Mouse (Mus musculus) left cerebral cortex, postnatal 4 days (tissue): ENCODE measurements around the gene Olfr503. TPM values are rescaled to one million over a fixed set of nuclear protein-coding genes. Genes with fewer than 3 reads are reported as not detected.
"Not testable (repeated sequence)": the region's sequence is repeated elsewhere in the genome, so short reads cannot be mapped to it uniquely, and the experiment has no call there.

ENCODE experiments used
- DNase-seq: peaks from one replicate; pipeline ENCODE4 v3.0.0-alpha.2; 2022
- intact Hi-C: fragments of 180-260 bp; cut with DNase I; formaldehyde crosslinking; loops from one replicate; pipeline ENCODE4 v1.15.1; 2025
- total RNA-seq, 2 experiments: library from RNA; stranded (reverse); gene quantifications; 2 replicates each; pipeline ENCODE4 v1.2.3; 2021

Gene Olfr503
- not detected for total RNA-seq

GRCm38 (mm10) chr7:108544227-108544626 lies at the start of gene Olfr503:
Gene Olfr503 (plus strand): TSS chr7:108544527.
- intact Hi-C loops, DNase-seq: not testable (repeated sequence)

- intact Hi-C loops = no loop called here
- DNase-seq = no peak
Measured at GRCm38 (mm10) chr7:108524965-108525364, 19.4 kb upstream of the Olfr503 start, which contains the start of gene Olfr502. Gene Olfr502 (minus strand): TSS chr7:108525065.

GRCm38 (mm10) chr7:108542416-108542815 lies 1.9 kb upstream of the Olfr503 start:
- intact Hi-C loops = no loop called here
- DNase-seq = no peak

GRCm38 (mm10) chr7:108565693-108566092 lies 21.4 kb downstream of the Olfr503 start, which contains the start of gene Olfr504:
Gene Olfr504 (minus strand): TSS chr7:108565793.
- no peak for DNase-seq
- intact Hi-C loops = no loop called here

- intact Hi-C loops = no loop called here
- no peak for DNase-seq
Measured at GRCm38 (mm10) chr7:108589797-108590196, 45.5 kb downstream of the Olfr503 start.

Other genes starting within 250 kb of the Olfr503 start
- not detected for gene Olfr491, start 231.1 kb upstream of the Olfr503 start, total RNA-seq
- gene Olfr492, start 220.9 kb upstream of the Olfr503 start, total RNA-seq = not detected
- gene Olfr493, start 197.5 kb upstream of the Olfr503 start, total RNA-seq = not detected
- not detected for gene Olfr494, start 179.2 kb upstream of the Olfr503 start, total RNA-seq
- not detected for gene Olfr495, start 151.4 kb upstream of the Olfr503 start, total RNA-seq
- not detected for gene Olfr497, start 124.1 kb upstream of the Olfr503 start, total RNA-seq
- not detected for gene Olfr498, start 79.2 kb upstream of the Olfr503 start, total RNA-seq
- gene Olfr502, start 19.5 kb upstream of the Olfr503 start, total RNA-seq = not detected
- not detected for gene Olfr504, start 21.3 kb downstream of the Olfr503 start, total RNA-seq
- gene Olfr506, start 66.3 kb downstream of the Olfr503 start, total RNA-seq = not detected
- not detected for gene Olfr507, start 77.3 kb downstream of the Olfr503 start, total RNA-seq
- not detected for gene Olfr508, start 85.5 kb downstream of the Olfr503 start, total RNA-seq
- gene Olfr509, start 107.4 kb downstream of the Olfr503 start, total RNA-seq = not detected
- gene Olfr510, start 121.9 kb downstream of the Olfr503 start, total RNA-seq = not detected
- not detected for gene Olfr512, start 168.8 kb downstream of the Olfr503 start, total RNA-seq
- gene Olfr513, start 206.4 kb downstream of the Olfr503 start, total RNA-seq = not detected